In the genomic region with DNA sequence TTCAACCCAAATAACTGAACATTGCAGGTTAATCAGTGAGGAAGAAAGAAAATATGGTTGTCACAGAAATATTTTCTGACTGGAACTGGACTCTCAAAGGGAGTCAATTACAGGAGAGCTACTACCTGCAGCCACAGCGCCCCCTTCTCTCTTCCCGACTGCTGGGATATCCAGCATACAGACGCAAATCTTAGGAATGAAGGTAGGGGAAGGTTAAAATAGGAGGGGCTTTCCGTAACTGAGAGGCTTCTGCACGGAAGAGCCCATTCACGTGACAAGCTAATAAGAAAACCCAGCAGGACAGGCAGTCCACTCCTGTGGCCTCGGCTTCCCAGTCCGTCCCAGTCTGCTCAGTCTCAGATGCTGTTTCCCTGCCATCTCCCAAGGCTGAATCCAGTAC, we compare ENCODE assay signal across 9 mouse cellular contexts.
"Had no signal": no experiment of that assay in that cellular context is flagged by ENCODE, and none has a peak within 500 bp of the region (broad histone marks: within the 10 kb centered on the region; RNA-seq: fewer than 3 reads in every experiment).

No protein-coding gene starts in this region.

- DNase-seq: lung, adult 2 months; lung, postnatal 14 days; lung, postnatal 36 days; right cerebral cortex, postnatal 25 days; right cerebral cortex, postnatal 4 days; spleen, adult 18-20 months; thymus, adult 18-20 months; thymus, postnatal 14 days; thymus, postnatal 36 days had no signal
